15 mouse cellular contexts compared by ENCODE assay signal in the genomic region with DNA sequence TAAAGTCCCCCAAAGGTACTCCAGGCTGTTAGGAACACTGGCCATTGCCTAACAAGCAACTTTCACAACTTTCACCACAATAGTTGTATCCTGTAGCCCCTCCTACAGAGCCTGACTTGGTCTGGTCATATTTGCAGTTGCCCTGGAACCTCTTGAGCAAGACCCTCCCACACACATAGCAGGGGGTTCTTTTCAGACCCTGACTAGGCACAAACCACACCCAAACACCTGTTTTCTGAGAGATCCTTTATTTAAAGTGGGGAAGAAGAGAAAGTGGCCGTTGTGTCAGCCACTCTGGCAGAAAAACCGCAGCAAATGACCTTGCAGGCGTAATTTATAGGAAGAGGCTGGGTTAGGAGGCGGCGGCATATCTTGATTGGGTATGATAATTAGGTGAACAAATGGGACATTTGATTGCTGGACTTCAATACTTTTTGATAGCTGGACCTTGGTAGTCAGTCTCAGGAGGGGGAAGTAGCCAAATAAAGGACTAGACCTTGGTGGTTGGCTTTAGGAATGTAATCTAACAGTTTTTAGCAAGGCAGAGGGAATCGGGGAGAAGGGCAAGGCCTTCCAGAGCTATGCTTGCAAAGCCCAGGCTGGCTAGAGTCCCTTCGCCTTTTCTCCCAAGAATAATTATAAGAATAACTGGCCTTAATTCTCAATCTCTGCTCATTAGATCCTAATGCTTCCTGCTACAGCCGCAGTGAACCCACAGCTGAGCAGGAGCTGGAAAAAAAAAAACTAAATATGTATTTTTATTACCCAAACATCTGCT. TPM values are rescaled to one million over a fixed set of nuclear protein-coding genes. Genes with fewer than 3 reads are reported as not detected.
DNase-seq lines count a peak whose midpoint lies in the region; ATAC-seq and TF ChIP-seq lines count a peak whose summit lies in the region.
"Had no signal": no experiment of that assay in that cellular context is flagged by ENCODE, and none has a peak within 500 bp of the region (broad histone marks: within the 10 kb centered on the region; RNA-seq: fewer than 3 reads in every experiment).

No protein-coding gene starts in this region.

- no peaks in the 10 kb centered on the region for H3K36me3 ChIP-seq in E14TG2a.4 (ENCODE audit: insufficient read depth, low read length)
- no peaks in the 10 kb centered on the region for H3K36me3 ChIP-seq in liver, postnatal 0 days (replicated peaks; ENCODE audit: insufficient read depth, low read length)
- H3K36me3 ChIP-seq: intestine, embryonic 15.5 days had no signal

- peak overlapping the region; percentile 44 for H3K4me2 ChIP-seq in liver, postnatal 0 days (ENCODE audit: low read depth, low read length)
- H3K4me2 ChIP-seq: intestine, embryonic 15.5 days had no signal

- ATAC-seq in liver, postnatal 0 days: peak; percentile 78
- ATAC-seq: CD4-positive, CD25-positive, alpha-beta regulatory T cell, adult 4 months had no signal

- no peak for DNase-seq in left cerebral cortex, adult 2 months (ENCODE audit: extremely low spot score in 1 of 2, low spot score in 2 of 2)
- no peak for DNase-seq in left cerebral cortex, postnatal 36 days (ENCODE audit: low spot score in 2 of 2)
- DNase-seq in adrenal gland, postnatal 10 days: peak; percentile 63
- peak; percentile 29 for DNase-seq in liver, postnatal 0 days
- DNase-seq in retina, embryonic 14.5 days (ENCODE audit: low spot score): no peak
- no peak for DNase-seq in lung, postnatal 10 days
- no peak for DNase-seq in frontal cortex, adult 2 months (ENCODE audit: extremely low spot score in 1 of 2, low spot score in 1 of 2)
- DNase-seq: heart, adult 2 months; heart, postnatal 4 days; left cerebral cortex, postnatal 4 days; thymus, postnatal 4 days had no signal

- no peak overlapping the region for H3K4me3 ChIP-seq in left cerebral cortex, adult 2 months
- H3K4me3 ChIP-seq in E14TG2a.4 (replicated peaks; ENCODE audit: low read length): peak overlapping the region; percentile 32
- H3K4me3 ChIP-seq in liver, postnatal 0 days (ENCODE audit: low read depth, low read length): no peak overlapping the region
- H3K4me3 ChIP-seq: heart, adult 2 months; intestine, embryonic 15.5 days had no signal

- peak; percentile 18; the same call in 1 of the 2 replicates for TF ChIP-seq EP300 in liver, postnatal 0 days (IDR thresholded peaks at IDR 0.05; ENCODE audit: low read depth)

- no peaks in the 10 kb centered on the region for H3K27me3 ChIP-seq in E14TG2a.4 (ENCODE audit: insufficient read depth, low read length)
- no peaks in the 10 kb centered on the region for H3K27me3 ChIP-seq in liver, postnatal 0 days (ENCODE audit: insufficient read depth, low read length)
- H3K27me3 ChIP-seq: intestine, embryonic 15.5 days had no signal

- intact Hi-C loops in left cerebral cortex, adult 2 months (cut with DNase I): no loop called here
- intact Hi-C loops in left cerebral cortex, postnatal 36 days (cut with DNase I): no loop called here

- H3K9me3 ChIP-seq in E14TG2a.4 (ENCODE audit: low read length): no peaks in the 10 kb centered on the region
- no peaks in the 10 kb centered on the region for H3K9me3 ChIP-seq in liver, postnatal 0 days (ENCODE audit: low read length)
- H3K9me3 ChIP-seq: intestine, embryonic 15.5 days had no signal

- H3K4me1 ChIP-seq in E14TG2a.4 (replicated peaks; ENCODE audit: low read depth, low read length): peaks cover 81% of the 10 kb centered on the region
- peaks cover 28% of the 10 kb centered on the region for H3K4me1 ChIP-seq in liver, postnatal 0 days (ENCODE audit: insufficient read depth)

- TF ChIP-seq CTCF in left cerebral cortex, adult 2 months (IDR thresholded peaks at IDR 0.05): no peak
- TF ChIP-seq CTCF in E14TG2a.4 (conservative IDR thresholded peaks at IDR 0.05; ENCODE audit: low read length): no peak
- no peak for TF ChIP-seq CTCF in liver, postnatal 0 days (IDR thresholded peaks at IDR 0.05; ENCODE audit: low read depth)

- 47% methylated on average over 8 of the region's 8 CpGs for WGBS in liver, postnatal 0 days (ENCODE audit: insufficient replicate concordance)

- peak overlapping the region; percentile 18; the same call in 1 of the 2 replicates for H3K9ac ChIP-seq in liver, postnatal 0 days (replicated peaks)
- H3K9ac ChIP-seq: intestine, embryonic 15.5 days had no signal

- H3K27ac ChIP-seq in left cerebral cortex, adult 2 months: 0 out of 2 replicates have a peak overlapping the region, but pooled peaks have one; percentile 19
- H3K27ac ChIP-seq in liver, postnatal 0 days (ENCODE audit: low read depth): peak overlapping the region; percentile 75
- H3K27ac ChIP-seq: heart, adult 2 months; intestine, embryonic 15.5 days; macrophage had no signal

RNA-seq across cellular contexts. Expression of a gene that starts 56.4 kb away (rescaled TPM):
- 100 to 1,000 TPM; 189 to 194 TPM for total RNA-seq in left cerebral cortex, adult 2 months (2021)
- 100 to 1,000 TPM; 181 TPM for total RNA-seq in left cerebral cortex, postnatal 36 days (2021)
- total RNA-seq in adrenal gland, postnatal 10 days (2021): 10 to 100 TPM; 67.9 to 74.3 TPM
- polyA plus RNA-seq in liver, postnatal 0 days (2015; fragmentation: Nextera tagmentation; extraction: Ambion mirVana): 95.0 and 102 TPM in 2 replicates
- polyA plus RNA-seq in frontal cortex, adult 2 months (2012; rRNA removed): 60.3 and 68.1 TPM in 2 replicates

Comparison
In these comparisons a context has a peak if more than half of its experiments do, and no peak if none do; other contexts are left out.
1. DNase-seq: peak in adrenal gland, postnatal 10 days (single experiment) and liver, postnatal 0 days (single experiment); none in left cerebral cortex, adult 2 months (0 of 2), left cerebral cortex, postnatal 36 days (0 of 2), retina, embryonic 14.5 days (single experiment), lung, postnatal 10 days (single experiment) and frontal cortex, adult 2 months (0 of 2).